Mouse (Mus musculus) G1E (cell line): ENCODE results near the gene Ercc1. TPM values are rescaled to one million over a fixed set of nuclear protein-coding genes. Genes with fewer than 3 reads are reported as not detected.

ENCODE experiments used
- ATAC-seq: 2 replicates; pipeline ENCODE4 v1.8.0; 2016; ENCODE audit warnings: mild to moderate bottlenecking; ENCODE audit not compliant: insufficient number of reproducible peaks, poor library complexity, low FRiP score, severe bottlenecking; ENCODE audit errors: extremely low read depth
- DNase-seq: peaks from one replicate; pipeline ENCODE4 v3.0.0; 2012; ENCODE audit warnings: low spot score
- H3K27me3 ChIP-seq: 2 replicates; pipeline ENCODE4 v1.6.1; 2012; ENCODE audit warnings: mild to moderate bottlenecking, low read length, inconsistent platforms; ENCODE audit not compliant: insufficient read depth
- H3K36me3 ChIP-seq: replicated peaks from 2 replicates; pipeline ENCODE3; 2012; ENCODE audit warnings: mild to moderate bottlenecking, inconsistent platforms
- H3K4me1 ChIP-seq: 2 replicates; pipeline ENCODE4 v1.6.1; 2012; ENCODE audit warnings: low read depth, low read length, inconsistent platforms, mixed read lengths; ENCODE audit not compliant: insufficient read depth
- H3K4me3 ChIP-seq: 2 replicates; pipeline ENCODE4 v1.5.1; 2012; ENCODE audit warnings: low read depth, mild to moderate bottlenecking, inconsistent platforms, low read length, moderate library complexity, mixed read lengths
- H3K9me3 ChIP-seq: replicated peaks from 2 replicates; pipeline ENCODE4 v1.6.1; 2012; ENCODE audit warnings: inconsistent platforms
- CTCF ChIP-seq: IDR thresholded peaks from 2 replicates; pipeline ENCODE4 v1.5.1; 2012; ENCODE audit warnings: low read depth, low read length, inconsistent platforms, mixed read lengths
- GATA1 ChIP-seq: IDR thresholded peaks from 2 replicates; pipeline ENCODE4 v1.6.1; 2012; ENCODE audit warnings: borderline replicate concordance, low read length, inconsistent platforms, mixed read lengths
- GATA2 ChIP-seq: IDR thresholded peaks from 2 replicates; pipeline ENCODE4 v1.6.1; 2012; ENCODE audit warnings: low read depth, low read length, inconsistent platforms, borderline replicate concordance
- POLR2AphosphoS5 ChIP-seq: IDR thresholded peaks from 2 replicates; pipeline ENCODE4 v1.6.1; 2012; ENCODE audit warnings: low read depth, low read length, inconsistent platforms; ENCODE audit not compliant: insufficient replicate concordance
- TAL1 ChIP-seq: conservative IDR thresholded peaks from 2 replicates; pipeline ENCODE4 v1.6.1; 2012; ENCODE audit warnings: low read depth, low read length, inconsistent platforms, mixed read lengths
- polyA plus RNA-seq: library from polyadenylated mRNA; stranded (reverse); fragments of >175 nt; gene quantifications from 2 replicates; pipeline ENCODE4 v1.2.3, GENCODE M21; 2012
- total RNA-seq, 2 experiments: library from RNA; stranded (forward) in 1 of 2; stranded (reverse) in 1 of 2; fragments of 200-1000 nt in 1 of 2; fragments of >200 nt in 1 of 2; fragmentation: Nextera tagmentation in 1 of 2; gene quantifications; 2 replicates each; pipeline ENCODE4 v1.2.3; 2014 to 2017

Gene Ercc1
- total and polyA plus RNA-seq, 3 experiments = 29.7 to 97.7 (median 39.9) TPM

DNA sequence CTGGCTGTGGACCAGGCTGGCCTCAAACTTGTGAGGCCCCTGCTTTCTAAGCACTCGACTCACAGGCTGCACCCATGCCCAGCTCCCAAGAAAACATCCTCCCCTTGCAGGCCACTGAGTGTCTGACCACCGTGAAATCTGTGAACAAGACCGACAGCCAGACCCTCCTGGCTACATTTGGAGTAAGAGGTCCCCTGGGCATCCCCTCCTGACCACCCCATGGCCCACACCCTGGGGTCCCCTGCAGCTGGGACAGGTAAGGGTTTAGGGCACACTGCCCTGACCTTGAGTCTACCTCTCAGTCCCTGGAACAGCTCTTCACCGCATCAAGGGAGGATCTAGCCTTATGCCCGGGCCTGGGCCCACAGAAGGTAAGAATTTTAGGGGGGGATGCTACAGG is 10.4 kb downstream of the Ercc1 start:
- peaks cover 78% of the 10 kb centered on the region for H3K36me3 ChIP-seq
- TF ChIP-seq CTCF = no peak
- no peak for TF ChIP-seq GATA2
- no peak for TF ChIP-seq GATA1
- no peak for TF ChIP-seq TAL1
- TF ChIP-seq POLR2AphosphoS5 = no peak

DNA sequence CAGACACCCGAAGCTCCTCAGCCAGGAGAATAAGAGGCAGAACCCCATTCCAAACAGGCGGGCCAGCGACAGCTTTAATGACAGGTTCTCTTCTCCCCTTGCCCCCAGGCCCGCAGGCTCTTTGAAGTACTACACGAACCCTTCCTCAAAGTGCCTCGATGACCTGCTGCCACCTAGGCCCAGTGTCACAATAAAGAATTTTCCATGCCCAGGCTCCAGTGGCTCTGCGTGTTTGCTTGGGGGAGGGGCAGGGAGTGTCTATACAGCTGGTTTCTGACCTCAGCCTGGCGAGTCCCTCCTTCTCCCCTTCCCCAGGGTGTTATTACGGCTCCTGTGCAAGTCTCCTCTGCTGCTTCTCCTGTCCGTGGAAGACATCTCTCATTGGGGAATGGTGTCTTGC is 11.7 kb downstream of the Ercc1 start:
- peaks cover 67% of the 10 kb centered on the region for H3K36me3 ChIP-seq
- DNase-seq = no peak

More for the DNA sequence above, 10.4 kb downstream of the Ercc1 start:
- no peak overlapping the region for H3K4me3 ChIP-seq
- DNase-seq (no peak), ATAC-seq (no peak)
- peaks cover 36% of the 10 kb centered on the region for H3K4me1 ChIP-seq
- H3K27me3 ChIP-seq = no peaks in the 10 kb centered on the region
- H3K9me3 ChIP-seq = no peaks in the 10 kb centered on the region

DNA sequence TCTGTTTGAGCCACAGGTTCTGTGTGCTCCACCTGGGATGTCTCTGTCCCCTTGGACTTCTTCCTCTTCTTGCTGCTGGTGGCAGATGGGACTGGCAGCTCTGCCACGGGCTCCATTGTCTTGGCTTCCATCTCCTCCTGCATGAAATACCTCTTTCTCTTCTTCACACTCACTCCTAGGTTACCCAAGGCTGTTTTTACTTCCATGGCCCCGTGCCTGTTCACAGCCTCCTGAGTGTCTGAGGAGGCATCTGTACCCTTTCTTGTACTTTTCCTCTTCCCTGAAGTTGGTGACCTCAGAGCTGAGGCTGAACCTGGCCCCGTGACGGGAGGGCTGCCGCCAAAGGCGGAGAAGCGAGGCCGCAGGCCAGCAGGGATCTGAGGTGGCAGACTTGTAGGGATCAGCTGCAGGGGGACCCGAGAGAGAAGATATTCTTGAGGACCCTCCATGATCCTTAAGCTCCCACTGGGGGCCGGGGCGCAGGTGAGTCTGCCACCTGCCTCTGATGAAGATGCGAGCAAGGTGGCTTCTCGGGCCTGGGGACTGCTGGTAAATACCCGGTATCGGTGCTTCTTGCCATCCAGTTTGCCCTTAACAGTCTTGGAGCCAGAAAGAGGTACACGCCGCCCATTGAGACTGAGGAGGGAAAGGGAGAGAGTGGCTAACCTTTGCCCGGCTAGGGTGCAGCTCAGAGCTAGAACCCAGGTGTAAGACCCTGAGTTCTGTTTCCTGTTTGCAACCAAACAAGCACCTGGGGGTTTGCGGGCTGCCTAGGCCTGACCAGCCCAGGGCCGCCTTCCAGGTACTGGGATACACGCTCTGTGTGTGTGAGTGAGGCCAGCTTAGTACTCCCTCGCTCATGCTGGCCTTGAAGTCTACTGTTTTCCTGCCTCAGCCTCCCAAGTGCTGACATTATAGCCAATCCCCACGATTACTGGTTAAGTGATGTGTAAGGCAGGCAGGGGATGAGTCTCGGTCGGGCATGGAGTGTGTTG is 13.1 kb downstream of the Ercc1 start:
- DNase-seq = no peak
- Histone ChIP-seq H3K4me3 (peak overlapping the region; percentile 86), H3K4me1 (peaks cover 61% of the 10 kb centered on the region), H3K9me3 (no peaks in the 10 kb centered on the region), H3K27me3 (no peaks in the 10 kb centered on the region), H3K36me3 (peaks cover 64% of the 10 kb centered on the region)
- ATAC-seq = no peak
- TF ChIP-seq CTCF (no peak), TAL1 (no peak), GATA1 (no peak), POLR2AphosphoS5 (0 out of 2 replicates have a peak, but pooled peaks have one; percentile 29)

More for the DNA sequence above, 11.7 kb downstream of the Ercc1 start:
- Histone ChIP-seq H3K4me1 (peaks cover 48% of the 10 kb centered on the region), H3K4me3 (no peak overlapping the region), H3K9me3 (no peaks in the 10 kb centered on the region), H3K27me3 (no peaks in the 10 kb centered on the region)
- no peak for ATAC-seq
- no peak for TF ChIP-seq CTCF
- no peak for TF ChIP-seq GATA1
- TF ChIP-seq POLR2AphosphoS5 = no peak
- TF ChIP-seq GATA2 = no peak

DNA sequence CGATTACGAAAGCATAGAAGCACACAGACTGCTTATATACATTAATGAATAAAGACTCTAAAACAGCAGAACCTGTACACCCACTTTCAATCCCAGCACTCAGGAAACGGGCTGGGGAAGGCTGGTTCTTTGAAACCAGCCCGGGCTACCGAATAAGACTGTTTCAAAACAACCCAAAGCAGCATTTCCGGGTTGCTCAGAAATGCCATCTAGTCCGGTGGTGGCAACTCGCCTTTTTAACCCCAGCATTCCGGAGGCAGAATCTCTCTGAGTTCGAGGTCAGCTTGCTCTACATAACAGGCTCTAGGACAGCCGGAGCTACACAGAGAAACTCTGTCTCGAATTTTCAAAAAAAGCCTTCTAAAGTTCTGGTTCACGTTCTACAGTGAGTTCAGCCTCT is 14.1 kb downstream of the Ercc1 start:
- no peak for DNase-seq
- no peaks in the 10 kb centered on the region for H3K9me3 ChIP-seq
- peak overlapping the region; percentile 86 for H3K4me3 ChIP-seq
- no peak for ATAC-seq
- H3K4me1 ChIP-seq = peaks cover 68% of the 10 kb centered on the region
- peaks cover 61% of the 10 kb centered on the region for H3K36me3 ChIP-seq
- H3K27me3 ChIP-seq = no peaks in the 10 kb centered on the region
- TF ChIP-seq GATA1 (no peak), TAL1 (no peak), GATA2 (no peak), POLR2AphosphoS5 (no peak), CTCF (no peak)

DNA sequence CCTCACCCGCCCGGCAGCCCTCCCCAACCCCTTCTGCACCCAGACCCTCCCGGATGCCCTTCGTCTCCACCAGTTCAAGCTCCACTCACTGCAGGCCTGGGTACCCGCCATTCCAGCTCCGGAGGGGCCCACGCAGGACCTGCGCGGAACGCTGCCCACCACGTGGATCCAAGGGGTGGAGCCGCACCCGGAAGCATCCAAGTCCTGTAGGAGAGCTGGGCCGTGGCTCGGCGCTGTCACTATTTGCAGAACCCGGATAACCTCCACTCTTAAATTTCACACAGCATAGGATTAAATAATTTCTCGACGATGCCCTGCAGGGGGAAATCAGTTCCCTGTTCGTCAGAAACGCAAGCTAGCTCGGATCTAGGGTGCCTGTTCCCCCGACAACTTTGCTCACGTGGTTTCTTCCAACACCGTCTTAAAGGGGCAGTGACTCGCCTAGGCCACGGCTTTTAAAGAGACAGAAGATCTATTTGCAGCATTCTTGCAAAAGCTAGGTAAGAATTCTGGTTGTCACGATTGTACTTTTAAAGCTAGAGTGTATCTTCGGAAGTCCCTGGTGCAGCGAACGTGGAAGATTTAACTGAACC is 14.8 kb downstream of the Ercc1 start, which contains the start of the genes Cd3eap and Ppp1r13l:
TSS of gene Cd3eap (minus strand) at position 185 of the 593 bp plus-strand sequence.
TSS of gene Ppp1r13l (plus strand) at position 451 of the 593 bp plus-strand sequence.
- no peaks in the 10 kb centered on the region for H3K9me3 ChIP-seq
- peak within 1 kb of the TSS; percentile 86 for H3K4me3 ChIP-seq
- H3K27me3 ChIP-seq = no peaks in the 10 kb centered on the region
- DNase-seq = peak; percentile 74
- ATAC-seq = peak; percentile 47
- no peak for TF ChIP-seq POLR2AphosphoS5
- no peak for TF ChIP-seq CTCF
- TF ChIP-seq GATA2 = no peak
- TF ChIP-seq GATA1 = no peak
- TF ChIP-seq TAL1 = no peak
- H3K4me1 ChIP-seq = peaks cover 76% of the 10 kb centered on the region
- H3K36me3 ChIP-seq = peaks cover 60% of the 10 kb centered on the region

DNA sequence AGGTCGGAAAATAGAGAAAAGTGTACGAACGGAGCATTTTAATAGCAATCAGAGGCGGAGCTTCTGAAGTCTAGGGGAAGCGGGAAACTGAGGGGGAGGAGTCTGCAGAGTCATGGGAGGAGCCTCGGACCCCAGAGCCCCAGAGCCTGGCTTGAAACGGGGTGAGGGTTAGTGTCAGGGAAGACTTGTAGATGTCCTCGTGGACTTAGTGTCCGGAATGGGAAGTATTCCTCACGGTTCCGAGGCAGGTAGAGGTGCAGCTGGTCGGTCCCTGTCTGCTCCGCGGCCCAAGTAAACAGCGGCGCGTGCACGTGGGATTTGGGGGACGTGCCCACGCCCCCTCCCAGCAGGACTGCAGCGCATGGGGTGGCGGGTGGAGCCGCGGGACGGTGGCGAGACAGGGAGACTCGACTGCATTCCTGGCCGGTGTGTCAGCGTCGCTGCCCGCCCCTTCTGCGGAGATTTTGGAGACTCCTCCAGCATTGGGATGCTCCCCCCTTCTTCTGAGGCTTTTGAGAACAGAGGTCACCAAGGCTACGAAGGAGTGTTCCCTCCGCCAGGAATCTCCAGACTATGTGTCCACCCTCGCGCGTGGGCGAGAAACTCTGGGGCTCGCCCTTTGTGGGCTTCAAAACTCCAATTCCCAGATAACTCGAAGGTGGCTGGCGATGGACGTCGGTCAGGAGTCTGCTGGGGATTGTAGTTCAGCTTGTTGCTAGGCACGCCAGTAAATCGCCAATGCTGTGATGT is 15.5 kb downstream of the Ercc1 start:
- peak; percentile 52 for ATAC-seq
- H3K27me3 ChIP-seq = no peaks in the 10 kb centered on the region
- peak; percentile 85 for DNase-seq
- no peak for TF ChIP-seq TAL1
- TF ChIP-seq GATA2 = no peak
- TF ChIP-seq POLR2AphosphoS5 = 0 out of 2 replicates have a peak, but pooled peaks have one; percentile 11
- peaks cover 74% of the 10 kb centered on the region for H3K4me1 ChIP-seq
- H3K4me3 ChIP-seq = peak overlapping the region; percentile 86
- peaks cover 56% of the 10 kb centered on the region for H3K36me3 ChIP-seq
- no peaks in the 10 kb centered on the region for H3K9me3 ChIP-seq
